Mouse (Mus musculus): ENCODE measurements around the gene Bdh1.

Bdh1 gene

GRCm38 (mm10) chr16:31428675-31429470 lies 6.8 kb downstream of the Bdh1 start:
- peak; percentile 33 to 69 for DNase-seq

GRCm38 (mm10) chr16:31429471-31430155 lies 7.5 kb downstream of the Bdh1 start:
- peak; percentile 87 to 96 for DNase-seq

- DNase-seq, result peak; percentile 37 to 52
These were observed 11.5 kb downstream of the Bdh1 start for GRCm38 (mm10) chr16:31433466-31434110.

GRCm38 (mm10) chr16:31435146-31435545 lies 13.1 kb downstream of the Bdh1 start:
- DNase-seq, result no peak

- no peak for DNase-seq
These were observed 14.0 kb downstream of the Bdh1 start for GRCm38 (mm10) chr16:31436085-31436484.

- DNase-seq, result no peak
These were observed 15.3 kb downstream of the Bdh1 start for GRCm38 (mm10) chr16:31437358-31437757.

- no peak for DNase-seq
These were observed 17.4 kb downstream of the Bdh1 start for GRCm38 (mm10) chr16:31439529-31439928.

GRCm38 (mm10) chr16:31440046-31440445 lies 18.0 kb downstream of the Bdh1 start:
- DNase-seq, result no peak

GRCm38 (mm10) chr16:31444521-31444920 lies 22.4 kb downstream of the Bdh1 start:
- DNase-seq, result no peak

- no peak for DNase-seq
These were observed 24.2 kb downstream of the Bdh1 start for GRCm38 (mm10) chr16:31446067-31446853.

- no peak for DNase-seq
These were observed 27.9 kb downstream of the Bdh1 start for GRCm38 (mm10) chr16:31449973-31450372.

GRCm38 (mm10) chr16:31451235-31451634 lies 29.2 kb downstream of the Bdh1 start:
- no peak for DNase-seq

- DNase-seq, result no peak
These were observed 30.4 kb downstream of the Bdh1 start for GRCm38 (mm10) chr16:31452467-31452866.

GRCm38 (mm10) chr16:31454013-31454412 lies 31.9 kb downstream of the Bdh1 start:
- peak; percentile 72 to 86 for DNase-seq

- peak; percentile 40 to 65 for DNase-seq
These were observed 33.4 kb downstream of the Bdh1 start for GRCm38 (mm10) chr16:31455276-31456045.

GRCm38 (mm10) chr16:31458229-31458918 lies 36.3 kb downstream of the Bdh1 start:
- peak; percentile 69 to 85 for DNase-seq

- DNase-seq, result peak; percentile 50 to 89
These were observed 37.9 kb downstream of the Bdh1 start for GRCm38 (mm10) chr16:31459968-31460461.

- DNase-seq, result peak in 1 of 2 experiments; percentile 42
These were observed 38.4 kb downstream of the Bdh1 start for GRCm38 (mm10) chr16:31460506-31460905.

- peak in 1 of 2 experiments; percentile 27 for DNase-seq
These were observed 39.0 kb downstream of the Bdh1 start for GRCm38 (mm10) chr16:31461046-31461445.

- DNase-seq, result peak in 1 of 2 experiments; percentile 13
These were observed 40.1 kb downstream of the Bdh1 start for GRCm38 (mm10) chr16:31462113-31462687.

- no peak for DNase-seq
These were observed 42.9 kb downstream of the Bdh1 start for GRCm38 (mm10) chr16:31464953-31465352.
